Mouse (Mus musculus) heart, adult 2 months (tissue): ENCODE results near the gene Tgm2.

Source experiments
- CTCF ChIP-seq: fragments of 200-600 bp; IDR thresholded peaks from 2 replicates; pipeline ENCODE4 v1.8.1; 2022; ENCODE audit warnings: antibody characterized with exemption, mild to moderate bottlenecking, moderate library complexity
- EP300 ChIP-seq: fragments of 200-500 bp; IDR thresholded peaks from 2 replicates; pipeline ENCODE4 v1.6.1; 2011; ENCODE audit warnings: low read depth, low read length, control low read depth; ENCODE audit not compliant: insufficient read depth
- POLR2A ChIP-seq: fragments of 200-500 bp; IDR thresholded peaks from 2 replicates; pipeline ENCODE4 v1.6.1; 2011; ENCODE audit warnings: mild to moderate bottlenecking, low read depth, low read length, control low read depth; ENCODE audit not compliant: insufficient read depth

DNA sequence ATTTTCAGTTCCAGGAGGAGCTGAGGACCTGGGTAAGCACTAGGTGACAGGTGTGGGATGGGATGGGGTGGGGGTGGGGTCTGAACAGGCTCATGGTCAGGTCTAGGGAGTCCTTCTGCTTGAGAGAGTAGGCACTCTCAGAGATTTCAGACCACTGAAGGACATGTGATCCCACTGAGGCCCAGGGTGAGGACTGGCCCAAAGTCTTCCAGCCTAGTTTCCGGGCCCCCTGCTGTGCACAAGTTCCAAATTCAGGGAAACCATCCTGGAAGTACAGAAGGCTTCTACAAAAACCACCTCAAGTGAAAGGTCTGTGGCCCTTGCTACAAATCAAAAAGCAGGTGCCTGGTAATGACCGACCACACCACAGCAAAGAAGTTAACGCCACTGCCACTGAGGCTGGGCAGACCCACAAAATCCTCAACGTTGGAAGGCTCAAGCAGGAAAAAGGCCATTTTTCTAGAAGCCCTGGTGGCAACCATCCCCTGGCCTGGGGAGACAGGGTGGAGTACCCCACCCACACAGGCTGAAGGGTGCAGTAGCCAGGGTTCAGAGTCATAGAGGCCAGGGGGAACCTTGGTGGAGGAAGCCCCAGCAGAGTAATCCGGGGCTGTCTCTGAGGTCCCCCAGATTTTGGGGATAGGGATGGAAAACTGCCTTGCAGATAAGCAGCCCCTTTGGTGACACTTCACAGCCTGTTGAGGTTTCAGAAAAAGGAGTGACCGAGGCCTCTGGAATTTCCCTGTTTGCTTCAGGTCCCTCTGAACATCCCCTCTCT lies 1.3 kb downstream of the Tgm2 start:
- TF ChIP-seq CTCF: no peak
- TF ChIP-seq POLR2A: no peak
- TF ChIP-seq EP300: no peak
